Mouse (Mus musculus) heart, adult 2 months (tissue): Measurements from ENCODE around the gene Tspo. TPM values are rescaled to one million over a fixed set of nuclear protein-coding genes. Genes with fewer than 3 reads are reported as not detected.

Experiments
- DNase-seq, 2 experiments: peaks; one replicate each; pipeline ENCODE4 v3.0.0; 2021
- H3K27ac ChIP-seq: fragments of 200-600 bp; 2 replicates; pipeline ENCODE4 v1.8.1; 2022
- H3K27me3 ChIP-seq: fragments of 200-500 bp; 2 replicates; pipeline ENCODE4 v1.6.1; 2012; ENCODE audit warnings: mild to moderate bottlenecking, low read length, inconsistent platforms, mixed read lengths; ENCODE audit not compliant: control insufficient read depth, insufficient read depth
- H3K36me3 ChIP-seq: fragments of 200-500 bp; 2 replicates; pipeline ENCODE4 v1.6.1; 2012; ENCODE audit warnings: low read length, inconsistent platforms; ENCODE audit not compliant: control insufficient read depth, insufficient read depth
- H3K4me1 ChIP-seq: fragments of 200-500 bp; 2 replicates; pipeline ENCODE4 v1.6.1; 2011; ENCODE audit warnings: low read length; ENCODE audit not compliant: control insufficient read depth, insufficient read depth
- H3K4me3 ChIP-seq: fragments of 200-600 bp; 2 replicates; pipeline ENCODE4 v1.8.1; 2022
- H3K79me2 ChIP-seq: fragments of 200-500 bp; replicated peaks from 2 replicates; pipeline ENCODE4 v1.6.1; 2012; ENCODE audit warnings: mild to moderate bottlenecking, inconsistent platforms, low read length, moderate library complexity, mixed read lengths; ENCODE audit not compliant: control insufficient read depth, insufficient read depth
- H3K9ac ChIP-seq: fragments of 200-500 bp; 2 replicates; pipeline ENCODE4 v1.6.1; 2012; ENCODE audit warnings: low read depth, mild to moderate bottlenecking, control low read depth, inconsistent platforms, low read length, mixed read lengths
- CTCF ChIP-seq: fragments of 200-600 bp; IDR thresholded peaks from 2 replicates; pipeline ENCODE4 v1.8.1; 2022; ENCODE audit warnings: antibody characterized with exemption, mild to moderate bottlenecking, moderate library complexity
- EP300 ChIP-seq: fragments of 200-500 bp; IDR thresholded peaks from 2 replicates; pipeline ENCODE4 v1.6.1; 2011; ENCODE audit warnings: low read depth, low read length, control low read depth; ENCODE audit not compliant: insufficient read depth
- POLR2A ChIP-seq: fragments of 200-500 bp; IDR thresholded peaks from 2 replicates; pipeline ENCODE4 v1.6.1; 2011; ENCODE audit warnings: mild to moderate bottlenecking, low read depth, low read length, control low read depth; ENCODE audit not compliant: insufficient read depth
- WGBS: fragments of 180-500 bp; shearing (Covaris S2); methylation state at CpG from one replicate; pipeline ENCODE4 v1.1.7; 2018; 5-methylcytosine and 5-hydroxymethylcytosine counted together
- intact Hi-C: fragments of 180-260 bp; cut with DNase I; formaldehyde crosslinking; loops from one replicate; pipeline ENCODE4 v1.15.1; 2025
- polyA plus RNA-seq: library from polyadenylated mRNA; depleted of rRNA; stranded (reverse); fragments of >200 nt; gene quantifications from 2 replicates; pipeline ENCODE4 v1.2.3, GENCODE M21; 2012
- total RNA-seq, 2 experiments: library from RNA; stranded (reverse); gene quantifications; 2 replicates each; pipeline ENCODE4 v1.2.3; 2021

Gene Tspo
- total and polyA plus RNA-seq, 3 experiments = 61.2 to 154 (median 61.8) TPM

GRCm38 (mm10) chr15:83591758-83592157, 28.4 kb downstream of the Tspo start:
- intact Hi-C loops = no loop called here
- Histone ChIP-seq H3K27ac (no peak overlapping the region), H3K4me1 (peaks cover 3% of the 10 kb centered on the region; the same call in 1 of the 2 replicates), H3K36me3 (no peaks in the 10 kb centered on the region), H3K4me3 (no peak overlapping the region), H3K79me2 (no peaks in the 10 kb centered on the region), H3K27me3 (no peaks in the 10 kb centered on the region), H3K9ac (no peak overlapping the region)
- 81% methylated on average over 6 of the region's 6 CpGs for WGBS
- DNase-seq = no peak
- no peak for TF ChIP-seq POLR2A
- TF ChIP-seq EP300 = no peak

DNA sequence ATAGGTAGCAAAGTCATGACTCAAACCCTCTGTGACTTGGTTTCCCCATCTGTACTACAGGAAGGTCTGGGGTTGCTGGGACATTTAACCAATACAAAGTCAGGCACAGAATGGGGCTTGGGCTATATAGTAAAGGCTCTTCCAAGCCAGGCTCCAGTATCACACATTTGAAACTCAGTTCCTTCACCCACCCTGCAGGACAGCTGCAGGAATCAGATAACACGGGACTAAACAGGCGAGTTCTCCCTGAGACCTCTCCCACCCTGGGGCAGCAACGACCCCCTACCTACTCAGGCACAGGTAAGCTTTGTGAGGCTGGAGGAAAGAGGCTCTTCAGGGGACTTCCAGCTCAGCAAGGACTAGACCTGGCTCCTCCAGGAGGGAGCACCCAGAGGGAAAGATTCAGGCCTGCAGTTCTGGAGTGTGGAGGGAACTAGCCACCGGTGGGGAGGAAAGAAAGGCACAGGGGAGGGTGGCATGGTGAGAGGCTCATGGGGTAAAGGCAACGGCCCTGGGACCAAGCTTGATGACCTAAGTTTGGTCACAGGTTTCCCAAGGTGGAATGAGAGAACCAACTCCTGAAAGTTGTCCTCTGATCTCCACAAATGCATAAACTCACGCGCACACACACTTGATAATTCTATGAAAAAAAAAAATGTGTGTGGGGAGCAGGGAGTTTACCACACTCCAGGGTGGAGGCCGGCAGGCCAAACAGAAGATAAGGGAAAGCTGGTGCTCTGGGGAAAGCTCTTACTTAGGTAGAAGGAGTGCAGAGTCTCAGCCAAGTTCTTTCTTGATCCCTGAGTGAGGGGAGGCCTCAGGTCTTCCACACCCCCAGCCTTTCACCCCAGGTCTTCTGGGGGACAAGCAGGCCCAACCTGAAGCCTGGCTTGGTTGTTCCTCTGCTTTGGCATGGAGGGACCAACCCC, 29.1 kb downstream of the Tspo start:
- Histone ChIP-seq H3K79me2 (no peaks in the 10 kb centered on the region), H3K4me1 (peaks cover 3% of the 10 kb centered on the region; the same call in 1 of the 2 replicates), H3K27ac (no peak overlapping the region), H3K27me3 (no peaks in the 10 kb centered on the region), H3K36me3 (no peaks in the 10 kb centered on the region), H3K4me3 (no peak overlapping the region), H3K9ac (no peak overlapping the region)
- intact Hi-C loops = no loop called here
- no peak for TF ChIP-seq POLR2A
- TF ChIP-seq EP300 = no peak
- no peak for TF ChIP-seq CTCF
- DNase-seq = no peak
- WGBS = 65% methylated on average over 8 of the region's 8 CpGs

DNA sequence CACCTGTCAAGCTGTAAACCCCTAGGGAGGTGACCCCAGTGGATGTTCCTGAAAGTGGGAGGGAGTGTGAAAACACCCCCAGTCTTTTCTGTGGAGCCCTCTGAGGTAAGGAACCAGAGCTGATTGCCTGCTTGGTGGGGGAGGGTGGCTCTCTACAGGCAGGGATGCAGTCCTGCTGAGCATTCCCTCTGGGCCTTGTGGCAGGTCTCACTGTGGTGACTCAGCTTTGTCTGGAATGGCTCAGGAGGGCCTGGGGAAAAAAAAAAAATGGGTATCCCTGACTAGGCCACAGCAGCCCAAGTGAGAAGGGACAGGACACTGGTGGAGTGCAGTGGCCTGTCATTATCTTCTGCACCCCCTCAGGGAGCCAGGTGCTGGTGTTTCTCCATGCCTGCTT, 29.8 kb downstream of the Tspo start:
- Histone ChIP-seq H3K27ac (no peak overlapping the region), H3K4me1 (peaks cover 3% of the 10 kb centered on the region; the same call in 1 of the 2 replicates), H3K79me2 (no peaks in the 10 kb centered on the region), H3K4me3 (no peak overlapping the region), H3K27me3 (no peaks in the 10 kb centered on the region), H3K9ac (no peak overlapping the region), H3K36me3 (no peaks in the 10 kb centered on the region)
- no peak for TF ChIP-seq EP300
- TF ChIP-seq POLR2A = no peak
- TF ChIP-seq CTCF = no peak
- no peak for DNase-seq
- intact Hi-C loops = no loop called here

GRCm38 (mm10) chr15:83593702-83594512, 30.5 kb downstream of the Tspo start:
- Histone ChIP-seq H3K9ac (peak overlapping the region; percentile 90), H3K79me2 (no peaks in the 10 kb centered on the region), H3K4me3 (peak overlapping the region; percentile 87), H3K4me1 (peaks cover 3% of the 10 kb centered on the region; the same call in 1 of the 2 replicates), H3K27me3 (no peaks in the 10 kb centered on the region), H3K27ac (no peak overlapping the region; the same call in 1 of the 2 replicates), H3K36me3 (no peaks in the 10 kb centered on the region)
- intact Hi-C loops = no loop called here
- TF ChIP-seq EP300 = no peak
- no peak for TF ChIP-seq CTCF
- no peak for TF ChIP-seq POLR2A
- 27% methylated on average over 19 of the region's 19 CpGs for WGBS
- no peak for DNase-seq

DNA sequence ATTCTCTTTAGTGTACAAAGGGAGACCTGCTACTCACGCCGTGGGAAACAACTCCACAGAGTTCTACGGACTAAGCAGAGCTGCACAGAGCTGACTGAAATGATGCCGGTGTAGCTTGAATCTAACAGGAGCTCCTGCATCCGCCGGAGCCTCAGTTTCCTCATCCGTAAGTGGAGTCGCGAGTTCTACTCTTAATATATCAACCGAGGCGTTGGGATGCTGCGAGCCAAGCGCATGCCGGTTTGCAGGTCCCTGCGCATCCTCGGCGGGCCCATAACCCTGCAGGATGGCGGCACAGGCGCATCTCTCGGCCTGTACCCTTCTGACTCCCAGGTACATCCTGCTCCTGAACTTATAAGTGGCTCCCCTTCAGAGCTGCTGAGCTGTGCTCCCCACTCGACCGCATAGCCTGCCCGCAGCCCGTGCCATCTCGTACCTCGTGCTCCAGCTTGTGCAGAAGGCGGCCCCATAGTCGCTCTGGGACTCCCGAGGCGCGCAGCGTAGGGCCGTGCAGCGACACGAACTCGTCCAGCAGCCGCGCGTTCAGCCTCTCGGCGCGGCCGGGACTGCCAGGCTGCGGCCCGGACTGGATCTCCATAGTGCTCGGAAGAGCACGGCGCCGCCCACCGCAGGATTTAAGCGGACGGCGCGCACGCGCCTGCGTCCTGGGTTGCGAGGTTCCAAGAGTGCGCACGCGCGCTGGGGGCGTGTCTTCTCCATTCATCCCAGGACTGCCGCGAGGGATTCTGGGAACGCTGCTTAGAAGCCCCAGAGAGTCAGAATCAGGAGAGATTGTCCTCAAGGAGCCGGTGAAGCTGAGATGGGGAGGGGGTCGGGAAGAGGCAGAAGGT, 31.3 kb downstream of the Tspo start, which contains the start of gene Ttll12:
Gene Ttll12, minus strand, starts transcription at position 645 of the 851 bp plus-strand sequence.
- H3K4me3 ChIP-seq = peak within 1 kb of the TSS; percentile 87
- TF ChIP-seq EP300 = no peak
- TF ChIP-seq CTCF = no peak
- TF ChIP-seq POLR2A = peak; percentile 56
- peak within 1 kb of the TSS; percentile 65 for H3K27ac ChIP-seq
- H3K4me1 ChIP-seq = peaks cover 3% of the 10 kb centered on the region; the same call in 1 of the 2 replicates
- H3K36me3 ChIP-seq = no peaks in the 10 kb centered on the region
- peak; percentile 94 for DNase-seq
- no peaks in the 10 kb centered on the region for H3K27me3 ChIP-seq
- H3K79me2 ChIP-seq = no peaks in the 10 kb centered on the region
- H3K9ac ChIP-seq = peak within 1 kb of the TSS; percentile 90
- intact Hi-C loops = loop anchor here (5.0 kb wide), 1 partner anchor 62 kb away; no protein-coding TSS in a partner anchor
- under 1% methylated on average over 68 of the region's 68 CpGs for WGBS
